Mouse (Mus musculus): ENCODE results near the gene AI854703. TPM values are rescaled to one million over a fixed set of nuclear protein-coding genes. Genes with fewer than 3 reads are reported as not detected.
A peak's percentile ranks its signal among the peaks of the same experiment; 100 is the strongest.

AI854703 gene
- polyA plus RNA-seq, 1 experiment from 2014 or later = 0.95 TPM

DNA sequence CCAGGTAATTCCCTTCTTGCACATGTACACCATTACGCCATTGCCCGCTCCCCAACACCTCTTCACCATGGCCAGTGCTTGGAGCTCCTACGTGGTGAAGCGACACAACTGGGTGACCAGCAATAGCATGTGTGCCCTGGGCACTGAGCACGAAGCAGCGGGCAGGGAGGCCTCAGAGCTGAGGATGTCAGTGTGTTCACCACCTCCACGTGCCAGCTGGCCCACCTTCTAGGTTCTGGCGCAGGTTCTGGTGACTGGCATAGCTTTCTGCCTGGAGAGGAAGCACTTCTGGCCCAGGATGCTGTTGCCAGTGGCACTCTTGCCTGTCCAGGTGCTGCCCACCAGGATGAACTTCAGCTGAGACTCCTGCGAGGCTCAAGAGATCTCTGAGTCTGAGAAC is 38.9 kb downstream of the AI854703 start:
- 90% methylated on average over 9 of the region's 9 CpGs for WGBS
- ATAC-seq = no peak
- no peaks in the 10 kb centered on the region for H3K27me3 ChIP-seq (replicated peaks; ENCODE audit: control insufficient read depth, insufficient read depth, low read length)
- H3K4me2 ChIP-seq (ENCODE audit: low read depth, low read length) = no peak overlapping the region
- H3K9ac ChIP-seq (ENCODE audit: low read depth, low read length) = no peak overlapping the region
- H3K27ac ChIP-seq (ENCODE audit: low read length) = no peak overlapping the region
- peaks cover 3% of the 10 kb centered on the region for H3K4me1 ChIP-seq (ENCODE audit: control insufficient read depth, insufficient read depth, low read length)
- no peak overlapping the region for H3K4me3 ChIP-seq (ENCODE audit: low read length)
- H3K9me3 ChIP-seq (ENCODE audit: control insufficient read depth, low read length) = no peaks in the 10 kb centered on the region
- no peaks in the 10 kb centered on the region for H3K36me3 ChIP-seq (ENCODE audit: control insufficient read depth, insufficient read depth, low read length)

DNA sequence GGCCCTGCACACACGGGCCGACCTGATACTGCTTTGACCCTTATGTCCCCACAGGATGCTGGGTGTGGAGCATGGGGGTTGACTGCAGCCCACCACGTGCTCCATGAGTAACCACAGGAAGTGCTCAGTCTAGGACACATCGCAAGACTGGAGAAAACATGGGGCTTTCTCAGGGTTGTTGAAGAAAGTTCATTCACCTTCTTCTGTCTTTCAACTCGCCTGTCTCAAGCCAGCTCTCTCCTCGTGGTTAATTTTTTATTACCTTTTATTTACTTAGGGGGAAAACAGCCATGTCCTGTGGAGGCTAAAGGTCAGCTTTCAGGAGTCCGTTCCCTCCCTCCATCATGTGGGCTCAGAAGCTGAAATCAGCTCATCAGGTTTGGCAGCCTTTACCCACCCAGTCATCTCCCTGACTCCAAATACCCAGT is 39.6 kb downstream of the AI854703 start:
- no peak overlapping the region for H3K4me3 ChIP-seq (ENCODE audit: low read length)
- H3K36me3 ChIP-seq (ENCODE audit: control insufficient read depth, insufficient read depth, low read length) = no peaks in the 10 kb centered on the region
- H3K4me1 ChIP-seq (ENCODE audit: control insufficient read depth, insufficient read depth, low read length) = peaks cover 3% of the 10 kb centered on the region
- H3K9me3 ChIP-seq (ENCODE audit: control insufficient read depth, low read length) = no peaks in the 10 kb centered on the region
- peak; percentile 91 for ATAC-seq
- 14% methylated on average over 7 of the region's 7 CpGs for WGBS
- H3K9ac ChIP-seq (ENCODE audit: low read depth, low read length) = no peak overlapping the region
- no peaks in the 10 kb centered on the region for H3K27me3 ChIP-seq (replicated peaks; ENCODE audit: control insufficient read depth, insufficient read depth, low read length)
- H3K27ac ChIP-seq (ENCODE audit: low read length) = peak overlapping the region; percentile 41; the same call in 1 of the 2 replicates
- H3K4me2 ChIP-seq (ENCODE audit: low read depth, low read length) = no peak overlapping the region

DNA sequence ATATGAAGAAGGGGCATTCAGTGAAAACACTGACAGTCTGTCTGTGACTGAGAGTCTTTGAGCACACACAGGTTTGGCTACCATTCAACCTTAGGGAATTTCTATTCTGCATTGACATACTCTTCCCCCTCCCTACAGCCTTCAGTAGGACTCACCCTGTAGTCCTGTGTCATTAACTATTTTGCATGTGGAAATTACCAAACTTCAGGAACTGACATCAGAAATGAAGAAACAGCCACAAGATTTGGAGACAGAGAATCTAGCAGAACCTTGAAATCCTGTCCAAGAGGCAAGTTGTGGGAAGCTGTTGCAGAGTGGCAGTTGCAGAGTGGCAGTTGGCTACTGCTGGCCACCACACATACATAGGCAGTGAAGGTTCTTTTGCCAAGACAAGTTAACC is 41.5 kb downstream of the AI854703 start:
- no peaks in the 10 kb centered on the region for H3K9me3 ChIP-seq (ENCODE audit: control insufficient read depth, low read length)
- no peak overlapping the region for H3K4me2 ChIP-seq (ENCODE audit: low read depth, low read length)
- H3K9ac ChIP-seq (ENCODE audit: low read depth, low read length) = no peak overlapping the region
- H3K4me3 ChIP-seq (ENCODE audit: low read length) = no peak overlapping the region
- no peaks in the 10 kb centered on the region for H3K27me3 ChIP-seq (replicated peaks; ENCODE audit: control insufficient read depth, insufficient read depth, low read length)
- no peak for ATAC-seq
- H3K27ac ChIP-seq (ENCODE audit: low read length) = no peak overlapping the region
- H3K4me1 ChIP-seq (ENCODE audit: control insufficient read depth, insufficient read depth, low read length) = peaks cover 3% of the 10 kb centered on the region
- no peaks in the 10 kb centered on the region for H3K36me3 ChIP-seq (ENCODE audit: control insufficient read depth, insufficient read depth, low read length)

DNA sequence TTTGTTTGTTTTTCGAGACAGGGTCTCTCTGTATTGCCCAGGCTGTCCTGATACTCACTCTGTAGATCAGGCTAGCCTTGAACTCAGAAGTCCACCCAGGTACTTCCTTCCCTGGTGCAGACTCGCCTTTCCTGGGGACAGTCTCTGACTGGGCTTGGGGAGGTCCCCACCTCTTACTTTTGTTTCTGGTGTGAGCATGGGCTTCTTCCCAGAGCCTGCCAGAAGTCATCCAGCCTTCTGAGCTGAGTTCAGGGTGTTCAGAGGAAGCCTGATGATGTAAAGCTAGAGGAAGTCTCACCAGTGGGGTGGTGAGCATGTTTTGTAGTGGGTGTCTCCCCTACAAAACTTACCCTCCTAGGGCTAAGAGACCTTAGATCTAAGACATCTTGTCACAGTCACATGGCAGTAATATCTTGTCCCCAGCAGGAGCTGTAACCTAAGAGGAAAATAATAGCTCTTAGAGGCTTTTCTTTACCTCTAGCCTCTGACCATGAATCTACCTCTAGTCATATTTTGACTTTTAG is 42.9 kb downstream of the AI854703 start:
- Histone ChIP-seq H3K4me1 (ENCODE audit: control insufficient read depth, insufficient read depth, low read length) (peaks cover 3% of the 10 kb centered on the region), H3K4me3 (ENCODE audit: low read length) (no peak overlapping the region), H3K27ac (ENCODE audit: low read length) (no peak overlapping the region), H3K9ac (ENCODE audit: low read depth, low read length) (no peak overlapping the region), H3K4me2 (ENCODE audit: low read depth, low read length) (no peak overlapping the region), H3K36me3 (ENCODE audit: control insufficient read depth, insufficient read depth, low read length) (no peaks in the 10 kb centered on the region), H3K27me3 (replicated peaks; ENCODE audit: control insufficient read depth, insufficient read depth, low read length) (no peaks in the 10 kb centered on the region), H3K9me3 (ENCODE audit: control insufficient read depth, low read length) (no peaks in the 10 kb centered on the region)
- 65% methylated on average over 2 of the region's 2 CpGs for WGBS
- ATAC-seq = no peak

DNA sequence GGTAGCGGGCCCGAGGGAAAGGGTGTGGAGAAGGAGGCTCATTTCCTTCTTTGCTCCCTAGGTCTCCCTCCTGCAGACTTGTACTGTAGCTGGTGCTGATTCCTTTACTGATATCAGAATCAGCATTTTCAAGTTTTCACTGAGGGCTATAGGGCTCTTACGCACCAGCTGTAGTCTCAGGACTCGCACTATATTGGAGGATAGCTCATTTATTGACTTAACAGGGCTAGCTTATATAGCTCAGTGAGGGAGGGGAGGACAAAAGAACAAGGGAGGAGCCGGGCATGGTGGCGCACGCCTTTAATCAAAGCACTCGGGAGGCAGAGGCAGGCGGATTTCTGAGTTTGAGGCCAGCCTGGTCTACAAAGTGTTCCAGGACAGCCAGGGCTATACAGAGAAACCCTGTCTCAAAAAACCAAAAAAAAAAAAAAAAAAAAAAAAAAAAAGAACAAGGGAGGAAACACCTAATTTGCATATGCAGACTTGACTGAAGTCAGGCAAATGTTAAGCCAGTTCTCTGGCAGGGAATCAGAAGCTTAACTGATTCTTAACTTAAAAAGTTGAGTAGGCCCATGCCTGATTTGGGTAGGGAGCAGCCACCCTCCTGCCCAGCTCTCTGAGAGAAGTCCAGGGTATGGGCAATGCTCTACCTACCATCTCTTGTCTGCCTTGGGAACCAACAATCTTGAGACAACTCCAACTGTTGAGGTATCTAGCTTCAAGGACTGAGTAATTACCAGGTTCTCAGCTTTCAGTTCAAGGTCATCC is 47.9 kb downstream of the AI854703 start:
- 85% methylated on average over 9 of the region's 9 CpGs for WGBS
- Histone ChIP-seq H3K27me3 (replicated peaks; ENCODE audit: control insufficient read depth, insufficient read depth, low read length) (no peaks in the 10 kb centered on the region), H3K9me3 (ENCODE audit: control insufficient read depth, low read length) (no peaks in the 10 kb centered on the region), H3K4me2 (ENCODE audit: low read depth, low read length) (no peak overlapping the region), H3K27ac (ENCODE audit: low read length) (no peak overlapping the region), H3K36me3 (ENCODE audit: control insufficient read depth, insufficient read depth, low read length) (no peaks in the 10 kb centered on the region), H3K4me1 (ENCODE audit: control insufficient read depth, insufficient read depth, low read length) (peaks cover 3% of the 10 kb centered on the region; the same call in 1 of the 2 replicates), H3K9ac (ENCODE audit: low read depth, low read length) (no peak overlapping the region), H3K4me3 (ENCODE audit: low read length) (no peak overlapping the region)
- 0 out of 2 replicates have a peak, but pooled peaks have one; percentile 21 for ATAC-seq

DNA sequence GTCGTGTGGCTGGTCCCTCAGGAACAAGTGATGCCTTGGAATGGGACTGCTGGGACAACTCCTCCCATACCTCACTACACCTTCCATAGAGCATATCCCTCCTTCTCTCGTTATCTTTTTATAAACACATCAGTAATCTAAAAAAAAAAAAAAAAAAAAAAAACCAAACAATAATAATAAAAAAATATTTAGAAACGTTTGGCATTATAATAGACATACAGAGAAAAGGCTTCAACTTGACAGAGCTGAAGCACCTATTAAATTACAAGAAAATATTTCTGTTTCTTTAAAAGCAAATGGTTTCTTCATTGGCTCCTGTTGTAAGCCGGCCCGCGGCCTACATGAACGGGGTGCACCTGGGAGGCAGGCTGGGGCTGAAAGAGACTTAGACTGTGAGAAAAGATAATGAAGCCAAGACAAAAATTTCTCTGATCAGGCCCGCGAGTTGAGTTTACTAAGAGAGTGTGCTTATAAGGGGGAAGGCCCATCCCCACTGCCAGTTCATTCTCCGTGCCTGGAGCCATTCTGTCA is 48.9 kb downstream of the AI854703 start:
- peak overlapping the region; percentile 56 for H3K4me2 ChIP-seq (ENCODE audit: low read depth, low read length)
- H3K4me3 ChIP-seq (ENCODE audit: low read length) = peak overlapping the region; percentile 47
- no peaks in the 10 kb centered on the region for H3K36me3 ChIP-seq (ENCODE audit: control insufficient read depth, insufficient read depth, low read length)
- peak overlapping the region; percentile 59 for H3K9ac ChIP-seq (ENCODE audit: low read depth, low read length)
- H3K9me3 ChIP-seq (ENCODE audit: control insufficient read depth, low read length) = no peaks in the 10 kb centered on the region
- no peak; the same call in 1 of the 2 replicates for ATAC-seq
- WGBS = 38% methylated on average over 10 of the region's 10 CpGs
- H3K27ac ChIP-seq (ENCODE audit: low read length) = peak overlapping the region; percentile 72
- no peaks in the 10 kb centered on the region for H3K27me3 ChIP-seq (replicated peaks; ENCODE audit: control insufficient read depth, insufficient read depth, low read length)
- peaks cover 3% of the 10 kb centered on the region; the same call in 1 of the 2 replicates for H3K4me1 ChIP-seq (ENCODE audit: control insufficient read depth, insufficient read depth, low read length)

DNA sequence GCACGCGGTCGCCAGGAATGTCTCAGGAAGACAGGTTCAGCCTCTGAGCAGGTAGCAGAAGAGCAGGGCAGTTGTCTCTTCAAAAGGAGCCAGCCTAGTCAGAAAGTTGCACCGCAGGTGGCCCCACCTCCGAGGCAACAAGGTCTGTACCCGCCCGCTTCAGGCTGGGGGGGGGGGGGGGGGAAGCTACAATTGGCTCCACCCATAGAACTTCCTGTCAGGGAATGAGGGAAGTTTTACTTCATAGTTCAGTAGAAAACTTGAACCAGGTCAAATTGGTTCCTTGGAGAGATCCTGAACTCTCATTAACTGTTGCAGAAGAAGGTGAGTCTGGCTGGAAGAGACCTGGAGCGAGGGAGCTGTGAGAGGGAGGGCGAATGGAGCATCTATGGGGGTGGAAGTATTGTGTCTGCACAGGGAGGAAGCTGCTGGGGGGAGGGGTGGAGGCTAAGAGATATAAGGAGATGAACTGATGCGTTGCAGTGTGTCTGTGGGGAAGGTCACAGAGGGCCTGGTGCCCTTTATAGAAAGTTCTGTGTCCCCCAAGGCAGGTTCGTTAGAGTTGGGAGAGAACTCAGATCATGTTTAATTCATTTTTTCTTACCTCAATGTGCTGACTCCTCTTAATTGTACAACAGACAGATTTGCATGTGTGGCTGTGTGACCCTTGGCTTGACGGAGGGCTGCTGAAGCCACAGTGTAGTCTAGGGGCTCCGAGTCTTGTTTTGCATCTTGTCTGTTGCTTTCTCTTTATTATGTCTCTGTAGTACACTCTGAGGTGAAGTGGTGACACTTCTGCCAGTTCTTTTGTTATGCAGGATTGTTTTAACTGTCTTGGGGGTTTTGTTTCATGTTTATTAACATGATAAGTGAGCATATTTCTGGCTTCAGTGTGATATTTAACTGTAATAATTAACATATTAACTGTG is 49.6 kb downstream of the AI854703 start, which contains the start of gene Gimap9:
Gene Gimap9 (plus strand): TSS at position 199 of the 929 bp plus-strand sequence.
- Histone ChIP-seq H3K9ac (ENCODE audit: low read depth, low read length) (peak within 1 kb of the TSS; percentile 59), H3K36me3 (ENCODE audit: control insufficient read depth, insufficient read depth, low read length) (no peaks in the 10 kb centered on the region), H3K4me3 (ENCODE audit: low read length) (peak within 1 kb of the TSS; percentile 47), H3K9me3 (ENCODE audit: control insufficient read depth, low read length) (no peaks in the 10 kb centered on the region), H3K4me2 (ENCODE audit: low read depth, low read length) (peak within 1 kb of the TSS; percentile 56), H3K4me1 (ENCODE audit: control insufficient read depth, insufficient read depth, low read length) (peaks cover 3% of the 10 kb centered on the region; the same call in 1 of the 2 replicates), H3K27me3 (replicated peaks; ENCODE audit: control insufficient read depth, insufficient read depth, low read length) (no peaks in the 10 kb centered on the region), H3K27ac (ENCODE audit: low read length) (peak within 1 kb of the TSS; percentile 72)
- WGBS = 21% methylated on average over 13 of the region's 13 CpGs
- peak; percentile 81 for ATAC-seq

DNA sequence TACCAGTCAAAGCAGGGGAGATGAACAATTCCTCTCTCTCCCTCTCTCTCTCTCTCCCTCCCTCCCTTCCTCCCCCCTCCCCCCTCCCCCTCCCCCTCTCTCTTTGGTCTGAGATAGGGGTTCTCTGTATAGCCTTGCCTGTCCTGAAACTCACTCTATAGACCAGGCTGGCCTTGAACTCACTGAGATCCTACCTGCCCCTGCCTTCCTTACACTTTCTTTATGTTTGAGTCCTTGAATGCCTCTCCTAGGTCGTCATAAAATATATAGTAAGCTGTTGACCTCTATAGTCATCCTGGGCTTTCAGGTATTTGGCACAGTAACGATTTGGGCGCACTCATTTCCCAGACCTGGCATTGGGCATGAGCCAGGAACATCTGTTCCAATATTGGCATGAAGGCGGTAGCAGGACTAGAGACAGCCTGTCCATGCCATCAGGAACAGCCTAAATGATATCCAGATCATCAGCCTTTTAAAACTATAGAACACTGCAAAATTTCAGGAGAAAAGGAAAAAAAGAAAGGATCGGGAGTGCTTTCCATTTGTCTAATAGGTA is 50.4 kb downstream of the AI854703 start:
- Histone ChIP-seq H3K4me2 (ENCODE audit: low read depth, low read length) (peak overlapping the region; percentile 56; the same call in 1 of the 2 replicates), H3K4me1 (ENCODE audit: control insufficient read depth, insufficient read depth, low read length) (peaks cover 3% of the 10 kb centered on the region; the same call in 1 of the 2 replicates), H3K36me3 (ENCODE audit: control insufficient read depth, insufficient read depth, low read length) (no peaks in the 10 kb centered on the region), H3K27me3 (replicated peaks; ENCODE audit: control insufficient read depth, insufficient read depth, low read length) (no peaks in the 10 kb centered on the region), H3K27ac (ENCODE audit: low read length) (no peak overlapping the region), H3K4me3 (ENCODE audit: low read length) (peak overlapping the region; percentile 47; the same call in 1 of the 2 replicates), H3K9me3 (ENCODE audit: control insufficient read depth, low read length) (no peaks in the 10 kb centered on the region), H3K9ac (ENCODE audit: low read depth, low read length) (no peak overlapping the region)
- 80% methylated on average over 5 of the region's 5 CpGs for WGBS
- no peak for ATAC-seq
